Mouse (Mus musculus) mouse trophoblast stem cell (cell line): ENCODE measurements at regions not wholly inside any gene's neighbourhood (a gene's known extent, or its start where the extent isn't known, plus 50 kb on each side); places are given as distances from the start of the nearest gene placed in this dataset.

Experiments
- in situ Hi-C, 2 experiments: fragments of 300-500 bp; cut with MseI, MboI; formaldehyde crosslinking; loops; 2 replicates in 1 of 2; 3 replicates in 1 of 2; pipeline ENCODE4 v1.15.1; 2025

GRCm38 (mm10) chr4:47870010-47870637, 174.8 kb upstream of the Nr4a3 start:
- in situ Hi-C loops: no loop called here

- in situ Hi-C loops: no loop called here
These were observed 174.3 kb upstream of the Nr4a3 start for GRCm38 (mm10) chr4:47870638-47871019.

- in situ Hi-C loops: no loop called here
These were observed 163.4 kb upstream of the Nr4a3 start for GRCm38 (mm10) chr4:47881560-47881959.

GRCm38 (mm10) chr4:47882076-47882475, 162.9 kb upstream of the Nr4a3 start:
- in situ Hi-C loops: no loop called here

GRCm38 (mm10) chr4:47899579-47899978, 145.4 kb upstream of the Nr4a3 start:
- in situ Hi-C loops: no loop called here

- in situ Hi-C loops: no loop called here
These were observed 142.2 kb upstream of the Nr4a3 start for GRCm38 (mm10) chr4:47902749-47903148.

- in situ Hi-C loops: no loop called here
These were observed 132.7 kb upstream of the Nr4a3 start for GRCm38 (mm10) chr4:47912259-47912658.

- in situ Hi-C loops: no loop called here
These were observed 125.4 kb upstream of the Nr4a3 start for GRCm38 (mm10) chr4:47919576-47919975.

- in situ Hi-C loops: no loop called here
These were observed 113.5 kb upstream of the Nr4a3 start for GRCm38 (mm10) chr4:47931464-47931863.

- in situ Hi-C loops: no loop called here
These were observed 111.4 kb upstream of the Nr4a3 start for GRCm38 (mm10) chr4:47933526-47933925.

- in situ Hi-C loops: no loop called here
These were observed 109.4 kb upstream of the Nr4a3 start for GRCm38 (mm10) chr4:47935547-47935946.

- in situ Hi-C loops: no loop called here
These were observed 108.4 kb upstream of the Nr4a3 start for GRCm38 (mm10) chr4:47936470-47937125.

- in situ Hi-C loops: no loop called here
These were observed 96.9 kb upstream of the Nr4a3 start for GRCm38 (mm10) chr4:47947869-47948573.

- in situ Hi-C loops: no loop called here
These were observed 96.2 kb upstream of the Nr4a3 start for GRCm38 (mm10) chr4:47948789-47949188.

- in situ Hi-C loops: no loop called here
These were observed 90.2 kb upstream of the Nr4a3 start for GRCm38 (mm10) chr4:47954576-47955305.

- in situ Hi-C loops: no loop called here
These were observed 80.3 kb upstream of the Nr4a3 start for GRCm38 (mm10) chr4:47964630-47965029.

GRCm38 (mm10) chr4:47971861-47972260, 73.1 kb upstream of the Nr4a3 start:
- in situ Hi-C loops: no loop called here

- in situ Hi-C loops: no loop called here
These were observed 65.2 kb upstream of the Nr4a3 start for GRCm38 (mm10) chr4:47979579-47980313.
